Mouse (Mus musculus): ENCODE measurements around the gene Svs1.

DNA sequence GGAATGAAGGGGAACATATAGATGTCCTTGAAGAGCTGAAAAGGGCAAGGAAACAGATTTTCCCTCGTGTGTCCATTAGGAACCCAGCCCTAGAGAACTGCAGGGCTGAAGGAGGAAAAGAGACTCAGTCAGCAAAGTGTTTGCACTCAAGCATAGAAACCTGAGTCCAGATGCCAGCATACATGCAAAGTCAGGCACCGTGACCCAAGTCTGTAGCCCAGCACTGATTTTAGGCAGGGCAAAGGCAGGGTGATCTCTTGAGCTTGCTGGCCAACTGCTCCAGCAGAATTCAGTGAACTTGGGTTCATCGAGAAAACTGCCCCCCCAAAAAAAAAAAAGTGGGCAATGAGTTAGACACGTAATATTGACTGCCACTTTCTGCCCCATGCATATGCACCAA, 5.3 kb downstream of the Svs1 start:
- no peak for TF ChIP-seq CTCF (conservative IDR thresholded peaks at IDR 0.05; ENCODE audit: insufficient read depth, insufficient read length, low read depth, low read length)
- no peak for TF ChIP-seq POLR2A (IDR thresholded peaks at IDR 0.05; ENCODE audit: low read depth, low read length)
